Mouse (Mus musculus) retina, postnatal 7 days (tissue): Measurements from ENCODE around the gene D1Pas1.

Source experiments
- DNase-seq: peaks from one replicate; pipeline ENCODE4 v3.0.0-alpha.2; 2012; ENCODE audit warnings: low read depth, low spot score

The D1Pas1 gene

DNA sequence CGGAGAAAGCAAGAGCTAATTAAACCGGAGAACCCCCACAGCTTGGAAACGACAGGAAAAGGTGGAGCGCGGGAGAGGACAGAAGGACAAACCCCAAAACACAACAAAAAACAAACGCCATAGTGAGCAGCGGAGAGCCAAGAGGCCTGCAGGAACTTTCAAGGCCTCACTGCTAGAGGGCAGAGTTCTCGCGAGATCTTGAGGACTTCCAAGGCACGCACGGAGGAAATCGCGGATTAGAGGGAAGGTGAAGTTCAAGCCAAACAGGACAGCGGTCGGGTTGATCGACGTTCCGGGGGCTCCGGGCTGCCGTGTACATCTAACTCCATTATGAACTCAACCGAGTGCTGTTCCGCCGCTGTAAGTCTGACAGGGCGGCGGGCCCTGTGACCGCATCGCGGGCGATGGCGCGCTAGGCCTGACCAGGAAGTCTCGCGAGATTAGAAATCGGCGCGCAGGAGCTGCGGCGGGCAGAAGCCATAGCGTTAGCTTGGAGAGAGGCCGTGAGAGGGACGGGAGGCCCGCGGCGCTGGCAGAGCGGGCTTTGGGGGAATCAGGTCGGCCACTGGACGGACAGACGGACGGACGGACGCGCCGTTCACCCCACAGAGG lies at the start of gene D1Pas1:
TSS of gene D1Pas1 (plus strand) at position 216 of the 612 bp plus-strand sequence.
- DNase-seq: no peak

DNA sequence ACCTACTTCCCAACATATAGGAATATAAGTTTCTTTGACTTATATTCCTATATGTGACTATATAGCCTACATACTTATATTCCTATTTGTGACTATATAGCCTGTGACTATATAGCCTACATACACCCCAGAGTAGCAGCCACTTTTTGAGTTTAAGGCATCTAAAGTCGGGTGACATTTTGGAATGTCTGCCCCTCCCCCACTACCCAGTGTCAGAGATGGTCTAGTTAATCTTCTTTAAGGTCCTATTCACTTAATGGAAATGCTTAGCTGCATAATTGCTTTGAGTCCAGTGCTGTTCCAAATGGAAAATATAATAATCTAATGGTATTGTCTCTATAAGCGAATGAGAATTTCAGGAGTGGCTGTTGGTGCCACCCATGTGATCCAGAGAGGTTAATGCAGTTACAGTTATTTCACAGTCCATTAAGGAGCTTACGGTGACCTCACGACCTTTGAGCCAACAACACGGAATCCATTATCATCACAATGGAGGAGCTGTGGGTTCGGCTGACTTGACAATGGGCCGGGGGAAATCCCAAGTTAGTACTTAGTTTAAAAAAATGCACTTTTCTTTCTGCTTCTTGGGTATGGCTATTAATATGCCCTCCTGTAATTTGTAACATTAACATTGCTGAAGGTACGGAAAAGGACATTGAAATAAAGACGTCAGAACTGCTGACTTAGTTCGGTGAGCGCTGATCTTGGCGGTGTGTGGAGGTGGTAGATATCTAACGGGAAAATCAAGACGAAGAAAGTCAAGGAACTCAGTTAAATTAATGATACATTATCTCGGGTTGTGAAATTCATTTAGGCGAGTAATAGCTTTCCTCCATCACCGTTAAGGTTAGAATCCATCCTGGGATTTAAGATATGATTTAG lies 44.5 kb upstream of the D1Pas1 start:
- no peak for DNase-seq

DNA sequence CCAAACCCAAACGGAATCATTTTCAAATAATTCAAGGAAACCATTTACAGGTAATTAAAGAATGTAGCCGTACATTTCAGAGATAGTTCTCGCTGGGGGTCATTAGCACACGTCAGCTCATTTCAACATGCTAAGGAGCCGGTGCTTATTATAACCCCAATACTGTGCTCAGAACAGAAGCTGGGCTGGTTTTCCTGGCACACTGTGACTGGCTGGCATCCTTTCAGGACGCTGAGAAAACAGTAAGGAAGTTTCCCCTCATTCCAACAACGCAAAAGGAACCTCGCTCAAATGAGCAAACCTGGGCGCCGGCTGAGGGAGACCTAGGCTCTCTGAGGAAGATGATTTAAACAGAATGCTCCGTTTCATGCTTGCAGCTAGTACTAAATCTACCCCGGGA lies 43.2 kb upstream of the D1Pas1 start:
- no peak for DNase-seq

DNA sequence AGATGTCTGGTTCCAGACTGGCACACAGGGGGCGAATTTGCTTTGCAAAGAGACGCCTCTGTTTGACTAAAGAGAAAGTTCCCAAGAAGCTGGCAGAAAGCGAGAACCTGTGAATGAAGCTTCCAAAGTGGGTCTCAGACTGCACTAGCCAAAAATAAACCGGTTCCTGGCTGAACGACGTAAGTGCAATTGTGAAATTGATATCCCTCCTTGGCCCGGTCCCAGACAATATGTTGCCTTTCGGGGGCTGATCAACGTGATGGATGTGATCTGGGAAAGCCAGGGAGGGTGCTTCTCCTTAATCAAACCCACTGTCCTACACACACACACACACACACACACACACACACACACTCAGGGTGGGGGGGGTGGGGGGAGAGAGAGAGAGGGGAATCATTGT lies 41.8 kb upstream of the D1Pas1 start:
- no peak for DNase-seq

DNA sequence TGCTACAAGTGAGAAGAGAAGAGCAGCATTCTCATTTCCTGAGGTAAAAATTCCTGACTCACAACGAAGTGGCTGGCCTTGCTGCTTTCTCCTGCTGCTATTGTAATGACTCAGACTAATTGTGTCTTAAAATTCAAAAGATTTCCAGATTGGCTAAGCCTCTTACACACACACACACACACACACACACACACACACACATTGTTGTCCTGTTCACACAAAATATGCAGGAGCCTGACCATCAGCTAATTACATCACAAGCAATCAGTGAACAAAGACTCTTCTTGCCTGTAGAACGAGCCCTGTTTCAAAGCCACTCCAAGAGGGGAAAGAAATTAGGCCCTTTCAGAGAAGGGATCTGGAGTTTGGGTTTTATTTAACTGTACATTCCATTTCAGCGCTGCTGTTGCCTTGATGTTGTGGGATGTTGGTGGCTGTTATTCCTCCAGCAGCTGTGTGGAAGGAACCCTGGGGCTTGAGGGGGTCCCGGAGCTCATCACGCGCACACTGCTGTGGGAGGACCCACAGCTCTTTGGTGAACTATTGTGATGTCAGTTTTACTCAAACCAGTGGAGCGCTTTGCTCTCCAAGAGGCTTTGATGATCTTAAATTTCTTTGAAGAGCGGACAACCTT lies 40.8 kb upstream of the D1Pas1 start:
- DNase-seq: no peak

DNA sequence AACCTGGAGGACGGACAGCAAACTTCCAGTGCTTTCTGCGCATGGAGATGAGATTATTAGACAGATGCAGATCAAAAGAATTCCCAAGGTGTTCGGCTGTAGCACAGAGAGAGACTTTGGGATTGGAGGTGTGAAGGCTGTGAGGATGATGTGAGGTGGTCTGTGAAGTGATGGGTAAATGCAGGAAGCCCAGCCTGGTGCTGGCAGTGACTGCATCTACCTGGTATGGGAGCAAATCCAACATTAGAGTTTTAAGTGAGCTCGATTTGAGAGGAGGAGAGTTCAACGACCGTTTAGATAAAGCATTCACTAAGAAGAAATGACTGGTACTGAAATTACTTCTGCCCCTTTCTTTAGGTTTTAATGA lies 40.3 kb upstream of the D1Pas1 start:
- no peak for DNase-seq

DNA sequence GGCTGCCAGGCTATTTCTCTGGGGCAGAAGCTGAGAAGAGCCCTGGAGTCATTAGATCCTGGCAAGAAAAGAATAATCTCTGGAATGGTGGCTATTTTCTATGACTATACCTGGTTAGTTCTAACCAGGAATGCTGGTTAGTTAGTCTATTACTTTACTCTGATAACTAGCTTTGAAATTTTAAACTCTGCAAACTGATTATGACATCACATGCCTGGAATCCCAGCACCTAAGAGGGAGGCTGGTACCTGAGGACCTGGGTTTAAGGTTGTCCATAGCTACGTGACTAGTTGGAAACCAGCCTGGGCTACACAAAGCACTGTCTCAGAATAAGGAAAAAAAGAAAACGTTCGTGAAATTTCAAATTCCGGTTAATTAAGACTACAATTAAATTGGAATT lies 39.7 kb upstream of the D1Pas1 start:
- DNase-seq: no peak

DNA sequence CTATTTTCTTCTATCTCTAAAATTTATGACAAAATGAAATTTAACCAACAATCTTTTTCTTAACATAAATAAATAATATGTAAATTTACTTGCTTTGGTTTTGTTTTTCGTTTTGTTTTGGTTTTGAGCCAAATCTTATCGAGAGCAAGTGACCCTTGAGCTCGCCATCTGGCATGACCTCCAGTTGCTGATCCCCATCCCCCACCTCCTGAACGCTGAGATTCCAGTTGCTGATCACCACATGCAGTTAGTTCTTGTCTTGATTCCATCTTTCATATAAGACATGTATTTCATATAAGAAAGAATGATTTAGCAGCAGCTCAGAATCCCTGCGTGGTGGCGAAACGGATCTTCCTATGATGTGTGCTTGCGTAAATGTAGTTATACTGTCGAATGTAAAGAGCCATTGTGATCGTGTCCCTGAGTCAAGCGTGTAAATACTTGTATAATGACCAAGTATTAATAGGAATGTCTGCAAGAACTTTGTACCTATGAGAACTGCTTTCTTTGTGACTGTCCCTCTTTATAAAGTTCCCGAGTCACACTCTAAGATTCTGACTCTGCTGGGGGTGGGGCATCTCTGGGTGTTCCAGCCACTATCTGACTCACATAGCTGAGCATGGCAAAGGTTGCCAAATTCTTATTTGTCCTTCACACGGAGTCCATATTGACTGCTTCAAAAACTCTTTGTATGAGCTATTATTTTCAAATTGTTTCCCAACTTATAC lies 36.9 kb upstream of the D1Pas1 start:
- DNase-seq: no peak

DNA sequence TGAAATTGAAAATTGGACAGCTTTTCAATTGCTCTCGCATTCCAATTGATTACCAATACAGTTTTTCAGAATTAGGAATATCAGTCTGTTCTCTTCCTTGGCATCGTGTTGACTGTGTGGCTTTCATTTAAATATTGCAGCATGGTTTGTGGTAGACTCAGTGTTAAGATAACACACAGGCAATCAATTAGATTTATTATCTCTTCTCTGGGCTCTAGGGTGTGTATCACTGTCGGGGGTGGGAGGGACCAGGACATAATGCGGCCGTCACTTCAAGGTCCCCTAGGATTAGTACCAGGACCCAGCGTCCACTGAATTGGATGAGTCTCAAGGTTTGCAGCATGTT lies 36.4 kb upstream of the D1Pas1 start:
- DNase-seq: no peak

DNA sequence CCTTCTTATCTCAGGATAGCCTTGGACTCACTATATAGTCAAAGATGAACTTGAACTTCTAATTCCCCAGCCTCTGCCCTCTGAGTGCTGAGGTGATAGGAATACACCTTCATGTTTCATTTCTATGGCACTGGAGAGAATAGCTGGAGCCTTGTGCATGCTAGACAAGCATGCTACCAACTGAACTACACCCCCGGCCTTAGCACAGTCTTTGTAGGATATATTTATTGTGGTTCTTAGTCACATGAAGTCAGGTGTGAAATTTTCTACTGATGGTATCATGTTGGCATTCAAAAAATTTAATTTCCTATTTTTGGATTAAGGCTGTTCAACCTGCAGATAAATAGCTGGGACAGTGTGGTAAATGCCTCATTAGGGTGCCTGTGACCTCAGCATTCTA lies 33.0 kb upstream of the D1Pas1 start:
- no peak for DNase-seq

DNA sequence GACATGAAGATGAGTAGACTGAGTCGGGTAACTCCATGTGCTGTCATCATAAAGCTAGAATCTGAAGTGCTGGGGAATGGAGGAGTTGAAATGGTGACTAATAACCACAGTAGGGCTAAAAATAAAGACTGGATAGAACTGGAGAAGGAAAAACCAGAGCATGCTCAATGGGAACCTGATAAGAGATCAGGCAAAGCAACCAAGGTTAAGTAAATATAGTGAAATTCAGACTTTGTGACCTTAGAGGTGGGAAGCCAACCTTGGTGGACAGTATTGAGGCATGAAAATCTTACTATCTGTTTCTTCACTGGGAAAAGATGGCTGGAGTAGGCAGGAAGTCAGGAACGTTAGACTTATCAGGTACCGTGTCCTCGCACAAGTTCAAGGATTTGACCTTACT lies 14.8 kb upstream of the D1Pas1 start:
- DNase-seq: no peak

DNA sequence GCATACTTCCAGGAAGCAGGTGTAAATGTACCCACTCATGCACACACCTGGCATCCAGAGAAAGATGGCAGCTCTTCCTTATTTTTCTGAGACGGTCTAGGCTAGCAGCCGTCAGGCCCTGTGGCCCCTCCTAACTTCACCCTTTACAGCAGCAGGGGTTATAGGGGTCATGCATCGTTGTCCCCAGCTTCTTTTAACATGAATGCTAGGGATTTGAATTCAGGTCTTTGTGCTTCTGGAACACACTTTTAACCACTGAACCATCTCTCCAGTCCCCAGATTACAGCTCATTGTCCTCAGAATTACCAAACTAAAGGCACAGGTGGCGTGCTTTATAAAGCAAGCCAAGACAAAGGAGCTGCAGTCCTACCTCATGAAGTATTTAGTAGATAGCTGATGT lies 12.6 kb upstream of the D1Pas1 start:
- no peak for DNase-seq

DNA sequence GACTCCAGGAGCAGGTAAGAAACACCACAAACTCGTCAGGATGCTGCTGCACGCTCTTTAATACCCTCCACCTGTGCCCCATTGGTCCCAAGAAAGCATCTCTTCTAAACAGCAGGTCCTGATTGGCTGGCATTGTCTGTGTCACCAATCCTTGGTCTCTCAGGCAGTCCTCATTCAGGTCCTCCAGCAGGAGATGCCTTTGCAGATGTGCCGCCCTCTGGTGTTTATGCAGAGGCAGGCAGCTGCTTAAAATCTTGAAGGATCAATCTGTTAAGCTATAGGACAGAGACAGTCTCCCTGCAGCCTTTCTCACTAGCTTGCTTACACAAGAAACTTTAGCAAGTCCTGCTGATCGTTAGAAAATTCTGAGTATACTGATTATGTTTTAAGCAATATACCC lies 7.8 kb upstream of the D1Pas1 start:
- DNase-seq: no peak

DNA sequence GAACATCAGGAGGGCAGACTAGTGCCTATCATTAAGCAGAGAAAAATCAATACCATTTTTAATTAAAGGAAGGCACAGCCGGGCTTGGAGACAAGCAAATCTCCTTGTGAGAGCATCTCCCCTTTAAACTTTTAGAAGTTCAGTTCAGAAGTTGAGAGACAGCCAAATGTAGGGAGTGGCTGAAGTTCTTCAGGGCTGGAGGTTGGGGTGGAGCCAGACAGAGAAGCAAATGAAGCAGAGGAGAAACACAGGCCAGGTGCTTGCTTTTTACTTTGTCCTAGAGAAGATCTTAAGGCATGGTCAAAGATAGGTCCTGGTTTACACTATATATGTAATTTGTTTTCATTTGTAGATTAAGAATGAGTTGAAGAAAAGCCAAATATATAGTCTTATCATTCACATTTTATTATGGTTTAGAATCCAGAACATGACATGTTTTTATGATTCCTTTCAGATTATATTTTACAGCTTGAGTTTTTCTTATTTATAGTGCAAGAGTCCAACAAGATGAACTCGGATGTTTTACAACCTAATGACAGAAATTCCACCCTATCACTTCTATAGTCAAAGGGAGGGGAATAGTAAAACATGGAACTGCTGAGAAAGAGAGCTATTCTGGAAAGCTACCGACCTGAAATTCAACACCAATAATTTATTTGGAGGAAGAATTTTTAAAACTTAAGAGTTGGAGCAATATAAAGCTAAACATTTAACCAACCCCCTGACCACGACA lies 2.9 kb upstream of the D1Pas1 start:
- DNase-seq: no peak

DNA sequence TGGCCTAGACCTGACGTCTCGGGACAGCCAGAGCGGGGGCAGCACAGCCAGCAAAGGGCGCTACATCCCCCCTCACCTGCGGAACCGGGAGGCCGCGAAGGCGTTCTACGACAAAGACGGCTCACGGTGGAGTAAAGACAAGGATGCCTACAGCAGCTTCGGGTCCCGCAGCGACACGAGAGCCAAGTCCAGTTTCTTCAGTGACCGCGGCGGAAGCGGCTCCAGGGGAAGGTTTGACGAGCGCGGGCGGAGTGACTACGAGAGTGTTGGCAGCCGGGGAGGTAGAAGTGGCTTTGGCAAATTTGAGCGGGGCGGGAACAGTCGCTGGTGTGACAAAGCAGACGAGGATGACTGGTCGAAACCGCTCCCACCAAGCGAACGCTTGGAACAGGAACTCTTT lies 710 bp downstream of the D1Pas1 start:
- DNase-seq: no peak

DNA sequence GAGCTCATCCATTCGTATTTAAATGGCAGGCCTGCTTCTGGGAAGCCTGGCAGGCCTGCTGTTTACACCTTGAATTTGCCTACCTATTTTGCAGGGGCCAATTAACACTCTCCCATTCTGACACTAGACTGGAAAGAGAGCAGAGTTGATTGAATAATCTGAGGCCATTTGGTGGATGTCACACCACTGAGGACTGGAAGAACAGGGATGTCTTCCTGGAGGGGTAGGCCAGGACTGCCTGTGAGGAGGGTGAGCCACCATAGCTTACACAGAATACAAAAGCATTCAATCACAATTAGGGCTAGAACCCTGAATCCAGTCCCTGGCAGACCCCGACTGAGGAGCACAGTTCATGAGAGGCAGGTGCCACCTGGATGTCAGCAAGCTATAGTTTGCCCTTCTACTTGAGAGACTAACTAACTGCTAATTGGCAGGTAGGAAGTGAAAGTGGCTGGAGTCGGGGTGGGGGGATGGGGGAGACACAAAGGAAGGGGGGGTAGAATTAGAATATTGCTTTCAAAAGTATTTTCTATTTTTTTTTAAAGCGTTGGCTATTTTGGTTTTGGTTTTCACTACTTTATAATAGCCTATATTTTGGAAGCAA lies 9.8 kb downstream of the D1Pas1 start:
- no peak for DNase-seq

DNA sequence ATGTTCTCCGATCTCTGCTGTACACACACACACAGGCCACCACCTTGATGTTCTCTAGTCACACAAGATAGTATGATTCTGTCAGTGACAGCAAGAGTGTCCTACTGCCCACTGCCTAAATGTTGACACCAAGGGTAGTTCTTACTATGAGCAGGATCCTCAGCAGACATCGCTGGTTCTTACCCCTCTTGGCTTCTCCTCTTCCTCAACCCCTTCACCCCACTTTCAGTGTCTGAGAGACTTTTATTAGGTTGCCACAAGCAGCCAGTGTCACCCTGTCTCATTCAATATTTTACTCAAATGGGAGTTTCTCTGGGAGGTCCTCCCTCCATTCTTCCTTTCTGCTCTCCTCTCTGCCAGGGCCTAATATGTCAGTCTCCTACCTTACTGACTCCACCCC lies 10.6 kb downstream of the D1Pas1 start:
- no peak for DNase-seq

DNA sequence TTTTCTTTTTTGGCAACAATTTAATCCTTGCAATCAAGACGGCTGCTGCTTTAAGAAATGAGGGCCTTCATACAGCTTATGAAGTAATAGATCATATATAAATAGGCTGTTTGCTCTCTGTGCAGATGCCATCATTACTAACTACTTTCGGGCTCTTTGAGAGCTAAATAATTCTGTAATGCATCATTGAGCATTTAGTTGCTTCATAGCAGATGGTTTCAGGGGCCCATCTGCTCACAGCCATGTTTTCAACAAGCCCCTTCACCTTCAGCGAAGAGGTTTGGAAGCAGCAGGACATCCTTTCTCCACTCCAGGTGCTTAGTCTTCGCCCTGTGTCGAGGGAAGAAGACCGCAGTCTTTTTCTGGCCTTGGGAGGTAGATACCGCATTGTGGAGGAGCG lies 12.2 kb downstream of the D1Pas1 start:
- no peak for DNase-seq

DNA sequence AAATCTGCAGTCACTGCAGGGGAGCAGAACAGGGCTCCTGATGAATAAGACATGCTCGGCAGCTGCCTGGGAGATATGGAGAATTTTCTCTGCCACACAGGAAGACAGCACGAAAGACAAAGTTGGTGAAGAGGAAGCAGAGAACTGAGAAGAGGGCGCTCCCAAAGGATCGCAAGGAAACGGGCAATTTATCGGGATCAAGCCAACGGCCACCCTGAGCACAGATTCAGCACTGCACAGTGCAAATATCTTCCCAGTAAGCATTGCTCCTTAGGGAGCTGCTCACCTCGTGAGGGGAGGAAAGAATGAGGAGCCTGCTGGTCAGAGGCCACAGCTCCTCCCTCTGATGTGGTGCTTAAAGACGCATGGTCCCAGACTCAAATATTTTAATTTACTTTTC lies 13.3 kb downstream of the D1Pas1 start:
- no peak for DNase-seq

DNA sequence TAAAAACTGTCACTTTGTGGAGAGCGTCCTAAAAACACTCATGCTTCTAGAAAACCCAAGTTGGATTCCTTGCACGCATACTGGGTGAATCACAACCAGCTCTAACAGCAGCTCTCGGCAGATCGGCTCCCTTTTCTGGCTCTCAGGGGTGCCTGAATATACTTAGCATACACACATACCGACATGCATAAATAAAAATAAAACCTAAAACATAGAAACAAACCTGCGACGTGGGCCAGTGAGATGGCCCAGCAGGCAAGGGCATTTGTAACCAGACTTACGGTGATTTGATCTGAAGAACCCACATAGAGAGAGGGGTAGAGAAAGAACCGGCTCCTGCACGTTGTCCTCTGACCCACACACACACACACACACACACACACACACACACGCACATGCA lies 17.9 kb downstream of the D1Pas1 start:
- DNase-seq: no peak

DNA sequence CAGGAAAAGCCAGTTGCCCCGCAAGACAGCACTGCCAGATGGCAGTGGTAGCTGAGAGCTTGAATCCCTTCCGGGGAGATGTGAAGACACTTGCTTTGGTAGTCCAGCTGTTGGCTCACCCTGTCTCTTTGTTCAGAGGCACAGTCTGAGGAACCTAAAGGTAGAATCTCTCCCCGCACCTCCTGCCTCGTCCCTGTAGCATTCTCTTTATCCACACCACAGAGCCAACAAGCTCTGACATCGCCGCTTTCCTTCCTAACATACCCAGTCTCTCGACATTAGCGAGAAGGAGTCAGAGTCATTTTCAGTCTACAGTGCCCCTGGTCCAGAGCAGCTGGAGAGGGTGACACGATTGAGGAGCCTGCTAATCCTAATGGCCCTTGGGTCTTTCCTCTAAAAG lies 18.9 kb downstream of the D1Pas1 start:
- no peak for DNase-seq
